Mouse (Mus musculus) intestine, postnatal 0 days (tissue): ENCODE data around the gene Ccdc27. TPM values are rescaled to one million over a fixed set of nuclear protein-coding genes. Genes with fewer than 3 reads are reported as not detected.

Source experiments
- ATAC-seq: fragments of 200-750 bp; cut with Nextera tagmentation; 2 replicates; pipeline ENCODE4 v1.8.0; 2017; ENCODE audit warnings: mild to moderate bottlenecking, moderate TSS enrichment, moderate library complexity
- H3K27ac ChIP-seq: fragments of 300-500 bp; sonication (generic); 2 replicates; pipeline ENCODE4 v1.5.1; 2014; ENCODE audit warnings: mild to moderate bottlenecking, low read depth, low read length, moderate library complexity
- H3K27me3 ChIP-seq: fragments of 300-500 bp; sonication (generic); replicated peaks from 2 replicates; pipeline ENCODE4 v1.6.1; 2014; ENCODE audit warnings: low read length, mixed read lengths; ENCODE audit not compliant: control insufficient read depth, insufficient read depth
- H3K36me3 ChIP-seq: fragments of 300-500 bp; sonication (generic); 2 replicates; pipeline ENCODE4 v1.6.1; 2014; ENCODE audit warnings: mild to moderate bottlenecking, moderate library complexity; ENCODE audit not compliant: control insufficient read depth, insufficient read depth
- H3K4me1 ChIP-seq: fragments of 300-500 bp; sonication (generic); replicated peaks from 2 replicates; pipeline ENCODE4 v1.6.1; 2014; ENCODE audit warnings: antibody characterized with exemption, low read length, mixed read lengths; ENCODE audit not compliant: control insufficient read depth, insufficient read depth
- H3K4me2 ChIP-seq: fragments of 300-500 bp; sonication (generic); replicated peaks from 2 replicates; pipeline ENCODE4 v1.6.1; 2014; ENCODE audit warnings: low read depth, mild to moderate bottlenecking, moderate library complexity
- H3K4me3 ChIP-seq: fragments of 300-500 bp; sonication (generic); 2 replicates; pipeline ENCODE4 v1.5.1; 2014; ENCODE audit warnings: low read depth, low read length
- H3K9ac ChIP-seq: fragments of 300-500 bp; sonication (generic); 2 replicates; pipeline ENCODE4 v1.6.1; 2014; ENCODE audit warnings: mild to moderate bottlenecking, low read depth, low read length
- H3K9me3 ChIP-seq: fragments of 300-500 bp; sonication (generic); 2 replicates; pipeline ENCODE4 v1.6.1; 2016; ENCODE audit warnings: mixed run types; ENCODE audit not compliant: control insufficient read depth
- CTCF ChIP-seq: sonication (generic); IDR thresholded peaks from 2 replicates; pipeline ENCODE4 v1.5.1; 2016; ENCODE audit warnings: low read depth, mild to moderate bottlenecking, control low read depth, antibody characterized with exemption, moderate library complexity
- WGBS: fragments of 180-500 bp; shearing (Covaris S2); extraction: QIAGEN DNeasy Blood & Tissue Kit; methylation state at CpG from one replicate; pipeline ENCODE4 v1.1.7; 2014; 5-methylcytosine and 5-hydroxymethylcytosine counted together
- polyA plus RNA-seq: library from polyadenylated mRNA; unstranded; fragments of >200 nt; fragmentation: Nextera tagmentation; extraction: Ambion mirVana; gene quantifications from 2 replicates; pipeline ENCODE4 v1.2.1, GENCODE M21; 2015

Gene Ccdc27
- polyA plus RNA-seq, 1 experiment from 2014 or later = 0.05 TPM

- H3K4me1 ChIP-seq = no peaks in the 10 kb centered on the region
- no peak overlapping the region for H3K27ac ChIP-seq
- H3K4me3 ChIP-seq = no peak overlapping the region
- no peak for TF ChIP-seq CTCF
- no peak for ATAC-seq
- H3K27me3 ChIP-seq = no peaks in the 10 kb centered on the region
- no peak overlapping the region for H3K4me2 ChIP-seq
- H3K9me3 ChIP-seq = no peaks in the 10 kb centered on the region
- no peak overlapping the region for H3K9ac ChIP-seq
- WGBS = 86% methylated on average over 8 of the region's 8 CpGs
- peaks cover 70% of the 10 kb centered on the region for H3K36me3 ChIP-seq
Observed at GRCm38 (mm10) chr4:153993505-153993904, 49.0 kb downstream of the Ccdc27 start.

- Histone ChIP-seq H3K4me1 (no peaks in the 10 kb centered on the region), H3K4me3 (no peak overlapping the region), H3K9me3 (no peaks in the 10 kb centered on the region), H3K9ac (no peak overlapping the region), H3K27me3 (no peaks in the 10 kb centered on the region), H3K27ac (no peak overlapping the region), H3K36me3 (peaks cover 69% of the 10 kb centered on the region), H3K4me2 (no peak overlapping the region)
- TF ChIP-seq CTCF = no peak
- 92% methylated on average over 10 of the region's 10 CpGs for WGBS
- no peak for ATAC-seq
Observed at GRCm38 (mm10) chr4:153992715-153993114, 49.8 kb downstream of the Ccdc27 start.

GRCm38 (mm10) chr4:153980470-153980869 is 62.0 kb downstream of the Ccdc27 start:
- peaks cover 46% of the 10 kb centered on the region for H3K36me3 ChIP-seq
- no peak overlapping the region for H3K9ac ChIP-seq
- 90% methylated on average over 11 of the region's 11 CpGs for WGBS
- H3K4me1 ChIP-seq = peaks cover 6% of the 10 kb centered on the region; the same call in 1 of the 2 replicates
- H3K4me3 ChIP-seq = no peak overlapping the region
- no peak overlapping the region for H3K4me2 ChIP-seq
- ATAC-seq = no peak
- no peaks in the 10 kb centered on the region for H3K9me3 ChIP-seq
- no peak for TF ChIP-seq CTCF
- no peaks in the 10 kb centered on the region for H3K27me3 ChIP-seq
- H3K27ac ChIP-seq = no peak overlapping the region

- 88% methylated on average over 10 of the region's 10 CpGs for WGBS
- no peak for ATAC-seq
Observed at GRCm38 (mm10) chr4:153979243-153979642, 63.2 kb downstream of the Ccdc27 start.

More at GRCm38 (mm10) chr4:153979243-153979642, 63.2 kb downstream of the Ccdc27 start:
- H3K9me3 ChIP-seq = no peaks in the 10 kb centered on the region
- no peak overlapping the region for H3K9ac ChIP-seq
- TF ChIP-seq CTCF = no peak
- H3K4me3 ChIP-seq = no peak overlapping the region
- H3K27me3 ChIP-seq = no peaks in the 10 kb centered on the region
- H3K4me1 ChIP-seq = peaks cover 6% of the 10 kb centered on the region; the same call in 1 of the 2 replicates
- H3K4me2 ChIP-seq = no peak overlapping the region
- peaks cover 34% of the 10 kb centered on the region for H3K36me3 ChIP-seq
- no peak overlapping the region for H3K27ac ChIP-seq

Other genes with a start within 250 kb of the Ccdc27 start
- 60.8 and 62.6 TPM in 2 replicates for gene A430005L14Rik, start 85.4 kb downstream of the Ccdc27 start, polyA plus RNA-seq
- gene Dffb, start 67.6 kb downstream of the Ccdc27 start, polyA plus RNA-seq = 6.5 and 6.7 TPM in 2 replicates
- 3.8 and 4.0 TPM in 2 replicates for gene Cep104, start 67.5 kb downstream of the Ccdc27 start, polyA plus RNA-seq
- 13.1 and 15.8 TPM in 2 replicates for gene Lrrc47, start 30.9 kb downstream of the Ccdc27 start, polyA plus RNA-seq
- gene Smim1, start 16.4 kb downstream of the Ccdc27 start, polyA plus RNA-seq = 160 and 174 TPM in 2 replicates
- gene Trp73, start 97.5 kb upstream of the Ccdc27 start, polyA plus RNA-seq = 0.03 TPM in 1 of 2 replicates, not detected in the other
- 13.2 and 15.0 TPM in 2 replicates for gene Wrap73, start 99.7 kb upstream of the Ccdc27 start, polyA plus RNA-seq
- gene Tprgl, start 118.0 kb upstream of the Ccdc27 start, polyA plus RNA-seq = 90.3 and 95.4 TPM in 2 replicates
- gene Megf6, start 128.1 kb upstream of the Ccdc27 start, polyA plus RNA-seq = 4.4 and 4.5 TPM in 2 replicates